Mouse (Mus musculus) adrenal gland, postnatal 36 days (tissue): ENCODE results near the gene Acyp1. TPM values are rescaled to one million over a fixed set of nuclear protein-coding genes. Genes with fewer than 3 reads are reported as not detected.

Experiments
- DNase-seq, 2 experiments: peaks; one replicate each; pipeline ENCODE4 v3.0.0; 2021; ENCODE audit warnings: mixed read lengths in 1 of 2
- microRNA-seq: library from miRNA; unstranded; fragments of <30 nt; microRNA quantifications from one replicate; pipeline ENCODE4 v1.2.0, GENCODE M21; 2021
- total RNA-seq, 2 experiments: library from RNA; stranded (reverse); gene quantifications; 2 replicates each; pipeline ENCODE4 v1.2.3; 2021

Gene Acyp1
- total RNA-seq, 2 experiments from 2014 or later = 28.4 to 37.7 TPM

DNA sequence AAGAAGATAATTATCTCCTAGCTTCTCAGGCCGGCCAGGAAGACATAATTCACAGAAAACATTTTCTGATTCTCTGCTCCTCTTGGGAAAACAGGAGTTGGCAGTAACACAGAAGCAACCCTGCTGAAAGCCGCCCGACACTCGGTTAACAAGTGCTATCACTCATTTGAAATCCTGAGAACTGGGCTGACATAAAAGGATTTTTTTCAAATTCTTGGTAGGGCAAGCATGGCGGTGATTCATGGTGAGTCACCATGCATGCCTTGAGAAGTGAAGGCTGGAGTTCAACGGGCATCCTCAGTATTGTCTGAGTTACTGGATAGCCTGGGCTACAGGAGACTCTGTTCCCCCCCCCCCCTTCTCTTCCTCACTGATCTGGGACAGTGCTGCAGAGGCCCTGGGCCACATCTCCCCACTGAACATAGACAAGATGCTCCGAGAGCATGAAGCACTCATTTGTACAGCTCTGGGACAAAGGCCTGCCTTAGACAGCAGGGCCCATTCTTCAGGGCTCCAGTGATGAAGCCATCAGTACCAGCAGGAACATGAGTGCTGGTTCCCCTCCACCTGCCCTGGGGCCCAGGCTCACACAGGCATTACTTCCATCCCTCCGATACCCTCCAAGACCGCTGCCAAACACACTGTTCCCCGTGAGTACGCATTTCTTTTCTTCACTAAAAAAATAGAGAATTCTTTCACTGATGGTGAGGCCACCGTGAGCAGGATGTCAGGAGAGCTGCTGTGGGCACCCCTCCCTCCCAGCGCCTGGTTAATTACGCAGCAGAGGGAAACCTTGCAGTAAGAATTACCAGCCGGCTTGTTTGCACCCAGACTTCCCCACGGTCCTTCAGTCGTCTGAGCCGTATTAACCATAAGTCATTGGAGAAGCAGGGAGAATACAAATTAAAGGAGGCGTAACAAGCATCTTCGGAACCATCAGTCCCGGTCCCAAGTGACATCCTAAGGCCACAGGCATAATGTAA, 54.6 kb downstream of the Acyp1 start:
- peak; percentile 62 to 66 for DNase-seq

DNA sequence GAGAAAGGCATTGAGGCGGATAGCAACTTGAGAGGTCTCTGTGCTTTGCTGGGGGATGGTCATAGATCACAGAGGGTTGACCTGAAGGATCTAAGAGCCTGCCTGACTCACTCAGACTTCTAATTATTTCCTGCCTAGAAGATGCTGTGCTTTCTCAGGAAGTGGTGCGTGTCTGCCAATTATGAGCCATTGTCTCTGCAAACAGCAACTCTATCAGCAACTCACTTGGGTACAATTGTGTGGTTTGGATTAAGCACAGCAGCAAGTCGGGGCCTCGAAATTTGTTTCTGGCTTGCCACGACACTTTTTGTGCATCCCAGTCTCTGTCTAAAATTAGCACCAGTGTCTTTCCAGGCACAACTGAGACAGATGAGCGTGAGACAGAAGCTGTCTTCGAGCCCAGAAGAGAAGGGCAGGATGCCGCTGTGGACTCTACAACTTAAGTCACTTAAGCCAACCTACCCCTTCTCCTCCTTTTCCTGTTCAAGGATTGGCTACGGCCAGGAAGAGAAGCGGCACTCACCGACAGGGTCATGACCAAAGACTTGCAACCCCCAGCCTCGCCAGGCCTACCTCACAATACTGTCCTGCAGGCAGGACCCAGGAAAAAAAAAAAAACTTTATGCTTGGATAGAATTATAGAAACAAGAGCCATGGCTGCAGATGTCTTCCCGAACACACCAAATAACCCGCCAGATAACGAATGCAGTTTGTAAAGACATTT, 60.2 kb downstream of the Acyp1 start:
- DNase-seq = peak in 1 of 2 experiments; percentile 7

DNA sequence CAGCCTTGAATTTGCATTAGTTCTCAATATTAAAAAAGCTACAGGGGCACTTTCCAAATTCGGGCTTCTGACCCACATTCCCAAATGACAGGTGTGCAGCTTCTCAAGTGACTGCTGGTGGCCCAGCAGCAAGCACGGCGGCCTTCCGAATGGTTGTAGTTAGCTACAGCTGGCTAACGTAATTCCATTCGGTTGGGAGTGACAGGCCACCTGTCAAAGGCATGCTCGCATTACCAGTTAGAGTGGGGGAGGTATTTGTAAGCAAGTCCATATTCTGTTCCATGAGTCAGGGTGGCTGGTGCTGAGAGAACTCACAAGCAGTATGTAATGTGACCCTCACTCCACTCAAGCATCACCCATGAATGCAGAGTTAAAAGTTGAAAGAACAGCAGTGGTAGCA, 61.0 kb downstream of the Acyp1 start:
- no peak for DNase-seq

Small RNA genes lying within 50 kb of the gene (microRNA-seq; reads per million reads assigned to microRNA genes)
- gene Mir6938 = not detected

Other genes with a start within 250 kb of the Acyp1 start
- 1 to 10 TPM; 2.5 to 4.9 TPM for gene Prox2, start 177.7 kb downstream of the Acyp1 start, total RNA-seq
- 100 to 1,000 TPM; 348 to 363 TPM for gene Dlst, start 177.6 kb downstream of the Acyp1 start, total RNA-seq
- under 1 TPM; 0.46 to 0.50 TPM for gene Rps6kl1, start 137.2 kb downstream of the Acyp1 start, total RNA-seq
- gene Pgf, start 110.6 kb downstream of the Acyp1 start, total RNA-seq = 1 to 10 TPM in 1 of 2 experiments, under 1 TPM in 1; 0.43 to 2.1 TPM
- gene Eif2b2, start 69.0 kb downstream of the Acyp1 start, total RNA-seq = 10 to 100 TPM; 82.1 to 85.3 TPM
- 10 to 100 TPM; 11.0 to 12.9 TPM for gene Mlh3, start 17.8 kb downstream of the Acyp1 start, total RNA-seq
- gene Zc2hc1c, start 153 bp upstream of the Acyp1 start, total RNA-seq = 1 to 10 TPM; 1.1 to 1.9 TPM
- gene Nek9, start 50.9 kb upstream of the Acyp1 start, total RNA-seq = 10 to 100 TPM; 91.1 to 94.2 TPM
- gene Tmed10, start 86.4 kb upstream of the Acyp1 start, total RNA-seq = 100 to 1,000 TPM; 291 to 336 TPM
- 10 to 100 TPM in 1 of 2 experiments, 1 to 10 TPM in 1; 8.4 to 18.8 TPM for gene Fos, start 185.5 kb upstream of the Acyp1 start, total RNA-seq